Mouse (Mus musculus) ES-Bruce4 (cell line): ENCODE results near the gene Evx2.
A peak's percentile ranks its signal among the peaks of the same experiment; 100 is the strongest.

Source experiments
- CTCF ChIP-seq: IDR thresholded peaks from one replicate; pipeline ENCODE4 v1.8.1; 2011; ENCODE audit warnings: low read depth, low read length
- EP300 ChIP-seq: IDR thresholded peaks from 2 replicates; pipeline ENCODE4 v1.6.1; 2011; ENCODE audit warnings: low read depth, low read length; ENCODE audit not compliant: insufficient read depth
- POLR2A ChIP-seq: IDR thresholded peaks from one replicate; pipeline ENCODE4 v1.8.1; 2011; ENCODE audit warnings: low read length; ENCODE audit not compliant: insufficient read depth

- peak; percentile 21 for TF ChIP-seq CTCF
- TF ChIP-seq POLR2A, result no peak
- no peak for TF ChIP-seq EP300
These were observed 27.1 kb upstream of the Evx2 start for GRCm38 (mm10) chr2:74686301-74686987.
